Mouse (Mus musculus) spleen, adult 2 months (tissue): ENCODE data around the gene 1110051M20Rik.

Experiments used
- CTCF ChIP-seq: fragments of 200-500 bp; IDR thresholded peaks from 2 replicates; pipeline ENCODE4 v1.5.1; 2011; ENCODE audit warnings: mild to moderate bottlenecking, inconsistent platforms; ENCODE audit not compliant: insufficient read depth, insufficient read length, insufficient replicate concordance; ENCODE audit errors: extremely low read depth
- POLR2A ChIP-seq: fragments of 200-500 bp; IDR thresholded peaks from 2 replicates; pipeline ENCODE4 v1.6.1; 2011; ENCODE audit warnings: low read depth, low read length, inconsistent platforms

- no peak for TF ChIP-seq CTCF
- no peak for TF ChIP-seq POLR2A
These were observed 117.7 kb downstream of the 1110051M20Rik start for GRCm38 (mm10) chr2:91326746-91327350.
